Comparison of ENCODE assay signal across 8 mouse cellular contexts in the genomic region with DNA sequence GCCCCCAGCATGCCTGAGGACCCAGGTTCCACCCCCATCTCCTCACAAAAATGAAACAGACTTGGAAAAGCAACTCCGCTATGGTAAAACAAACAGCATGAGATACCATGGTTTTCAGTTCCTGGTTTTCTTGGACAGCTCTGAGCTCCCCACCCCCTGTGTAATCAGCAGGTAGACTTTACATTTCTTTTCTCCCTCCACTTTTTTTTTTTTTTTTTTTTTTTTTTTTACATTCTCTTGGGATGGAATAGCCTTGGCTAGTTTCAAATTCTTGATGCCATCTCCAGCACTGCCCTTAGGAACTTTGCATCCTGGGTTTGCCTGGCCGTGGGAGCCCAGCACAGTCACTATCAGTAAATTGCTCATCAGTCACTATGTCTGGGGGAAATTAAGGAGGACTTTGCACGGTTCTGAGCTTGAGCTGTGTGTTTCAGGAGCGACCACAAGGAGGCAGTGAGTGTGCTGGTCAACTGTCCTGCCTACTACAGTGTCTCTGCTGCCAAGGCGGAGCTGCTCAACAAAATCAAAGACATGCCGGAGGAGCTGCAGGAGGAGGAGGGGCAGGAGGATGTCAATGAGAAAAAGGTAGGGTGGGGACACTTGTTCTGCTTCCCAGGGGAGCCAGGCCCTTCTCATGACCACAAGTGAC.
DNase-seq lines count a peak whose midpoint lies in the region; ATAC-seq and TF ChIP-seq lines count a peak whose summit lies in the region.

No protein-coding gene starts in this region.

- no peaks in the 10 kb centered on the region for H3K27me3 ChIP-seq in kidney, embryonic 15.5 days
- H3K27me3 ChIP-seq in embryonic facial prominence, embryonic 15.5 days: no peaks in the 10 kb centered on the region
- H3K27me3 ChIP-seq in stomach, postnatal 0 days (ENCODE audit: control insufficient read depth, insufficient read depth, low read length): no peaks in the 10 kb centered on the region

- 0 out of 2 replicates have a peak, but pooled peaks cover 7% of the 10 kb centered on the region for H3K4me1 ChIP-seq in kidney, embryonic 15.5 days
- peaks cover 21% of the 10 kb centered on the region for H3K4me1 ChIP-seq in embryonic facial prominence, embryonic 15.5 days
- no peaks in the 10 kb centered on the region for H3K4me1 ChIP-seq in stomach, postnatal 0 days (replicated peaks; ENCODE audit: control insufficient read depth, insufficient read depth)

- no peak for TF ChIP-seq EP300 in stomach, postnatal 0 days (optimal IDR thresholded peaks at IDR 0.05)

- H3K4me2 ChIP-seq in kidney, embryonic 15.5 days: no peak overlapping the region
- no peak overlapping the region for H3K4me2 ChIP-seq in embryonic facial prominence, embryonic 15.5 days (replicated peaks)
- H3K4me2 ChIP-seq in stomach, postnatal 0 days (replicated peaks; ENCODE audit: low read depth): no peak overlapping the region

- H3K27ac ChIP-seq in kidney, embryonic 15.5 days: no peak overlapping the region
- H3K27ac ChIP-seq in embryonic facial prominence, embryonic 15.5 days (replicated peaks): no peak overlapping the region
- no peak overlapping the region for H3K27ac ChIP-seq in stomach, postnatal 0 days (replicated peaks)

- WGBS in kidney, embryonic 15.5 days: 47% methylated on average over 6 of the region's 6 CpGs
- WGBS in embryonic facial prominence, embryonic 15.5 days: 47% methylated on average over 6 of the region's 6 CpGs
- WGBS in stomach, postnatal 0 days: 42% methylated on average over 6 of the region's 6 CpGs

- TF ChIP-seq CTCF in stomach, postnatal 0 days (IDR thresholded peaks at IDR 0.05; ENCODE audit: low read depth): peak; percentile 81

- no peak for DNase-seq in kidney, adult 18-20 months
- DNase-seq in ZHBTc4 (ENCODE audit: low read depth, low spot score): peak; percentile 74
- peak; percentile 71 for DNase-seq in kidney, postnatal 10 days
- DNase-seq in stomach, postnatal 0 days (ENCODE audit: low spot score): peak; percentile 50
- DNase-seq in frontal cortex, postnatal 25 days (ENCODE audit: low spot score in 2 of 2): no peak
- DNase-seq in thymus, postnatal 14 days: no peak

- H3K36me3 ChIP-seq in kidney, embryonic 15.5 days: peaks cover 94% of the 10 kb centered on the region
- no peaks in the 10 kb centered on the region for H3K36me3 ChIP-seq in embryonic facial prominence, embryonic 15.5 days
- peaks cover 13% of the 10 kb centered on the region; the same call in 1 of the 2 replicates for H3K36me3 ChIP-seq in stomach, postnatal 0 days (ENCODE audit: control insufficient read depth, insufficient read depth, low read length)

- no peaks in the 10 kb centered on the region for H3K9me3 ChIP-seq in kidney, embryonic 15.5 days (replicated peaks)
- H3K9me3 ChIP-seq in embryonic facial prominence, embryonic 15.5 days (replicated peaks): no peaks in the 10 kb centered on the region
- no peaks in the 10 kb centered on the region for H3K9me3 ChIP-seq in stomach, postnatal 0 days (ENCODE audit: control insufficient read depth, low read length)

- no peak overlapping the region for H3K9ac ChIP-seq in kidney, embryonic 15.5 days
- H3K9ac ChIP-seq in embryonic facial prominence, embryonic 15.5 days: no peak overlapping the region
- H3K9ac ChIP-seq in stomach, postnatal 0 days (ENCODE audit: low read length): no peak overlapping the region

- peak; percentile 63; the same call in 1 of the 2 replicates for ATAC-seq in kidney, embryonic 15.5 days (replicated peaks; ENCODE audit: low FRiP score)
- ATAC-seq in embryonic facial prominence, embryonic 15.5 days (ENCODE audit: insufficient number of reproducible peaks, low FRiP score, low TSS enrichment, low read depth): 0 out of 2 replicates have a peak, but pooled peaks have one; percentile 39
- peak; percentile 58; the same call in 1 of the 2 replicates for ATAC-seq in stomach, postnatal 0 days (ENCODE audit: low FRiP score, low TSS enrichment)

- no peak overlapping the region for H3K4me3 ChIP-seq in kidney, embryonic 15.5 days (replicated peaks)
- H3K4me3 ChIP-seq in embryonic facial prominence, embryonic 15.5 days (replicated peaks): no peak overlapping the region
- H3K4me3 ChIP-seq in stomach, postnatal 0 days (ENCODE audit: low read depth, low read length): no peak overlapping the region

Comparison
In these comparisons a context has a peak if more than half of its experiments do, and no peak if none do; other contexts are left out.
1. DNase-seq: peak in ZHBTc4 (single experiment), kidney, postnatal 10 days (single experiment) and stomach, postnatal 0 days (single experiment); none in kidney, adult 18-20 months (single experiment), frontal cortex, postnatal 25 days (0 of 2) and thymus, postnatal 14 days (single experiment).
2. Peak in every context shown above with its lines, with median percentiles within 50 percentile points of each other: ATAC-seq.